Mouse (Mus musculus) mouse trophoblast stem cell (cell line): ENCODE results near the gene E2f8.

Experiments
- in situ Hi-C, 2 experiments: fragments of 300-500 bp; cut with MseI, MboI; formaldehyde crosslinking; loops; 2 replicates in 1 of 2; 3 replicates in 1 of 2; pipeline ENCODE4 v1.15.1; 2025

Gene E2f8

GRCm38 (mm10) chr7:48881486-48881885 lies at the start of gene E2f8:
Gene E2f8, minus strand, starts transcription at chr7:48881596.
- in situ Hi-C loops, result no loop called here

DNA sequence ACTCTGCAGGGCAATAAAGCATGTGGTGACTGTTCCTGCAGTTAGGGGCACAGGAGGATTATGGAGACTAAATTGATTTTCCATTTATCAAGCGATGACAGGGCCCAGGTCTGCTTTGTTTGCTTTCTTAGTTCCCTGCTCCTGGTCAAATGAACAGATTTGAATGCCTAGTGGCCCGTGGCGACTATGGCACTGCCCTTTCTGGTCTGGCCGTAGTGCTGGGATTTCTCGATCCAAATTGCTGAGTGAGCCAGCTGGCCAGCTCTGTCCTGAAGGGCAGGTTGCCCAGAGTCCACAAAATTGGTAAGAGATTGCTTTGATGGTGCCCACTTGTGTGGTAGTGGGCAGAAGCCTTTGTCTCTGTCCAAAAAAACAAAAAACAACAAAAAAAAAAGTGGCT lies 49.0 kb upstream of the E2f8 start:
- in situ Hi-C loops, result no loop called here

GRCm38 (mm10) chr7:48928364-48928763 lies 47.0 kb upstream of the E2f8 start:
- in situ Hi-C loops, result no loop called here

GRCm38 (mm10) chr7:48925214-48925613 lies 43.8 kb upstream of the E2f8 start:
- in situ Hi-C loops, result no loop called here

DNA sequence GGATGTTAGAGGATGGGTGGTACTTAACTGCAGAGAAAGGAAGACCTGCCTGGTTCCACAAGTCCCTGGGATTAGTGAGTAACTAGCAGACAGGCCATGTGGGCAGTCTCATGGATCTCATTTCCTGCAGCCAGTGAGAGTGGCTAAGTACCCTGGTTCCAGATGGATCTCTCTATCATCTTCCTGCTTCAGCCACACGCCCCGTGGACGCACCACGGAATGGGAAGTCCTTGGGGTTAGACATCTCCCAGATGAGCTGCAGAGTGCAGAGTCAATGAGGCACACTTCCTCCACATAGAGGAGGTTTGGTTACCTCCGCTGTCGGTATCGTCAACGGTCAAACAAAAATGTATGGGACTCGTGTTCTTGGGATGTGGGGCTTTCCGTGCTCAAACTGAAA lies 42.2 kb upstream of the E2f8 start:
- in situ Hi-C loops, result no loop called here

DNA sequence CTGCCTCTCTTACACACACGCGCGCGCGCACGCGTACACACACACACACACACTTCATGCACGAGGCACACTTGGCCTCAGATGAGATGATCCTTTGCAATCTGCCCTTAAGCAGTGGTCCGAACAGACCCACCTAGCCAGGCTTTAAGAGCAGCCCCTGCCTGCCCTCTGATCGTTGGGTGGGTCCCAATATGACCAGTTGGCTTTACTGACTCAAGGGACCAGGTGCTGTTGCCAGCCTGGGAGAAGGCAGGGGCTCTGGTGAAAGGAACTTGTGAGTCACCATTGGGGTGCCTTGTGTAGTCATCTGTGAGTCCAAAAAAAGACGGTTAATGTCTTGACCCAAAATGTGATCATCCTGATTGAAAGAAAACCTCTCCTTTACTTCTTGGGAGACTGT lies 37.0 kb upstream of the E2f8 start:
- in situ Hi-C loops, result no loop called here

DNA sequence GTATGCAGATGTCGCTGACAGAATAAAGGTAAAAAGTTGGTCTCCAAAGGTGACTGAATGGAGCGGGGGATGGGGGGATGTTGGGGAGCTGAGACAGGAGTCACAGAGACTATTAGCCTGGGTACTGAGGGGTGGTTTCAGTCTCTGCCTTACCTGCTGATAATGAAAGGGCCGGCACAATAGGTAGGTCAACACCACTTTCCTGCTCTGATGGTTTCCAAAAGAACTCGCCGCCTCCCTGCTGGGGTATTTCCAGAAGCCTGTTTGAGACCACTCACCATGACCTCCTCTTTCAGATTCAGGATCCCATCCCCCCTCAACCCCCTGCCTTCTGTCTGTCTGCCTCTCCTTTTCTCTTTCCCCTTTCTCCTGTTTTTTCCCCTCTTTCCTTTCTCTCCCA lies 36.6 kb upstream of the E2f8 start:
- in situ Hi-C loops, result no loop called here

DNA sequence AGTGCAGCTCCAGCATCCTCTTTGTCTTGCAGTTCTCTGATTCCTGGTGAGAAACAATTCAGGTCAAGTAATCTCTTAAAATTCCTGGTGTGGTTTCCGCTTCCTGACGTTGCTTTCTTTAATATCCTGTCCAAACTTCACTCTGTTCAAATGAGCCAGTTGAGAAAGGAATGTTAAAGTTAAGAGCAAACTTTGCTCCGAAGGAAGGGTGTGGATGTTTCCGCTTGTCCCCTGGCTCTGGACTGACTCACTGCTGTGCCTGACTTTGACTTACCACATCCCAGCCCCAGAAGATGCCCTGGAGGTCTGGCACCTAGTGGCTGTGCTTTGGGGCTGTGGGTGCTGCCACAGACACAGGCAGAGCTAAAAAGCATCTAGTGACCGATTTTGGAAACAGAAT lies 36.1 kb upstream of the E2f8 start:
- in situ Hi-C loops, result no loop called here

- in situ Hi-C loops, result no loop called here
Observed at GRCm38 (mm10) chr7:48914630-48915506, 33.5 kb upstream of the E2f8 start.

GRCm38 (mm10) chr7:48911146-48911545 lies 29.8 kb upstream of the E2f8 start:
- in situ Hi-C loops, result no loop called here

GRCm38 (mm10) chr7:48910282-48910681 lies 28.9 kb upstream of the E2f8 start:
- in situ Hi-C loops, result no loop called here

GRCm38 (mm10) chr7:48909342-48909671 lies 27.9 kb upstream of the E2f8 start:
- in situ Hi-C loops, result no loop called here

- in situ Hi-C loops, result no loop called here
Observed at GRCm38 (mm10) chr7:48908521-48909341, 27.3 kb upstream of the E2f8 start, which contains the start of gene Nav2. Gene Nav2, plus strand, starts transcription at chr7:48908716.

- in situ Hi-C loops, result no loop called here
Observed at GRCm38 (mm10) chr7:48902454-48902853, 21.1 kb upstream of the E2f8 start.

GRCm38 (mm10) chr7:48900408-48901167 lies 19.2 kb upstream of the E2f8 start:
- in situ Hi-C loops, result no loop called here

DNA sequence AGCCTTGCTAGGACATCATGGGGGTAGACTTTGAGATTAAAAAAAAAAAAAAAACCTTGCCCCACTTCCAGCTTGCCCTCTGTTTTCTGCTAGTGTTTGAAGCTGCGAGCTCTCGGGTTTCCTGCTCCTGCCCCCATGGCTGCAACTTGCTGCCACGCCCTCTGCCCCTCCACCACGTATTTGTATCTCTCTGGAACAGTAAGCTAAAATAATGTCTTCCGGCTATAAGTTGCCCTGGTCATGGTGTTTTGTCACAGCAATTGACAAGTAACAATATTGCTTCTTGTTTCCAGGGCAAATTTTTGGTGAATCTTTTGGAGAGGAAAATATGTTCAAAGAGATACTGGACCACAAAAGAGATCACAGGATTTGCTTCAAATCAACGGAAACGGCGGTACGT lies 17.0 kb upstream of the E2f8 start:
- in situ Hi-C loops, result loop anchor here (10.0 kb wide), 1 partner anchor 226 kb away; no protein-coding TSS in a partner anchor

DNA sequence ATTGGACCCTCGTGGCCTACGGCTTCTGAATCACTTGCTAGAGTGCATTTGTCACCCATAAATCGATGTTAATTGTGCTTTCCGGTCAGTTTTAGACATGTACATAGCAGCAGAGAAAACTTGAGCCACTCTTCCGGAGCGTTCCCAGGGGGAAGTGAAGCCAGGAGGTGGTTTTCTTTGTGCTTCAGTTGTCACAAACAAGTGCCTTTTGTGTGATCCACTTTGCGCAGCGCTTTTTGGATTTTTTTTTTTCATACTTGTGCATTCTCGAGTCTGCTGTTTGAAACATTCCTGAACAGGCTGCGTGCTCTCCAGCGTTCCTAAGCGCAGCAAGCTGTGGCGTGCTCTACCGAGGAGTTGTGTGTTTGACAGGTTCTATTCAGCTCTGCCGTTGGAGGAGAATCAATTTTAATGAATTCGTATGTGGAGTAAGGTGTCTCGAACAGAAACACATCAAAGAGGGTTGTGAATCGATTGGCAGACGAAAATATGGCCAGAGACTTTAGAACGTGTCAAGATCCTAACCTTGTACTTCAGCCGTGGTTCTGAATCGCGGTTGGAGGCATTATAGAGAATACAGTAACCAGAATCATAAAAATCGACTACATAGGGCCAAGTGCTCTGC lies 16.3 kb upstream of the E2f8 start:
- in situ Hi-C loops, result loop anchor here (10.0 kb wide), 1 partner anchor 227 kb away; no protein-coding TSS in a partner anchor

DNA sequence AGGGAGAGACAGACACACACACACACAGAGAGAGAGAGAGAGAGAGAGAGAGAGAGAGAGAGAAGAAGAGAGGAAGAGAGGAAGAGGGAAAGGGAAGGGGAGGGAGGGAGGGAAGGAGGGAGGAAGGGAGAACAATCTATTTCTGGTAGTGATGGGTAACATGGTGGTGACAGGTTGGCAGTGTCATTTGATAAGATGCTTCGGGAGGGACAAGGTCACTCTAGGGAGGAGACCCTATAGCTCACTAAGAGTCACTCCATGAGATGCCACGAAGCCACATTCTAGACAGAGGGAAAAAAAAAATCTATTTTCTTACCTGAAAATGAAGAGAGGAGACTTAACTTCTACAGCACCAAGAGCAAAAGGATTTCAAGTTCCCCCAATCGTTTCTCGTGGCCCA lies 14.7 kb upstream of the E2f8 start:
- in situ Hi-C loops, result loop anchor here (10.0 kb wide), 1 partner anchor 229 kb away; no protein-coding TSS in a partner anchor

GRCm38 (mm10) chr7:48895475-48895874 lies 14.1 kb upstream of the E2f8 start:
- in situ Hi-C loops, result loop anchor here (10.0 kb wide), 1 partner anchor 229 kb away; no protein-coding TSS in a partner anchor

DNA sequence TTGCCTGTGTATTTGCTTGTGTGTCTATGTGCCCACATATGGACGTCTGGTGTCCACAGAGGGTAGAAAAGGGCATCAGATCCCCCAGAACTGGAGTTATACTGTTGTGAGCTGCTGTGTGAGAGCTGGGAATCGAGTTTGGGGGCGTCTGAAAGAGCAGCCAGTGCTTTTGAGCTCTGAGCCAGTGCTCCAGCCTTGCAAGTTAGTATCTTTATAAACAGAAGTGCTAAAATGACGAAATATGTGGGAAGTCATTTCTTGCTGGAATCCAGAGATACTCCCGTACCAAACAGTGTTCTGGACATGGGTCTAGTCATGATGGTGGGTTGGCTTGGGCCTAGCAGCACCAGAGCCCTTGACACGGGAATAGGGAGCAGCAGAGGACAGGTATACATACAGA lies 13.4 kb upstream of the E2f8 start:
- in situ Hi-C loops, result loop anchor here (10.0 kb wide), 1 partner anchor 230 kb away; no protein-coding TSS in a partner anchor

GRCm38 (mm10) chr7:48894152-48894551 lies 12.8 kb upstream of the E2f8 start:
- in situ Hi-C loops, result loop anchor here (10.0 kb wide), 1 partner anchor 231 kb away; no protein-coding TSS in a partner anchor
